Mouse (Mus musculus) ovary, adult 18-20 months (tissue): ENCODE data around the gene Gsap.
"Not testable (repeated sequence)": the region's sequence is repeated elsewhere in the genome, so short reads cannot be mapped to it uniquely, and the experiment has no call there.

Source experiments
- DNase-seq: peaks from one replicate; pipeline ENCODE4 v3.0.0; 2022; ENCODE audit warnings: low spot score, mixed read lengths

The Gsap gene

GRCm38 (mm10) chr5:21328560-21328959 is 142.5 kb downstream of the Gsap start:
- no peak for DNase-seq

DNA sequence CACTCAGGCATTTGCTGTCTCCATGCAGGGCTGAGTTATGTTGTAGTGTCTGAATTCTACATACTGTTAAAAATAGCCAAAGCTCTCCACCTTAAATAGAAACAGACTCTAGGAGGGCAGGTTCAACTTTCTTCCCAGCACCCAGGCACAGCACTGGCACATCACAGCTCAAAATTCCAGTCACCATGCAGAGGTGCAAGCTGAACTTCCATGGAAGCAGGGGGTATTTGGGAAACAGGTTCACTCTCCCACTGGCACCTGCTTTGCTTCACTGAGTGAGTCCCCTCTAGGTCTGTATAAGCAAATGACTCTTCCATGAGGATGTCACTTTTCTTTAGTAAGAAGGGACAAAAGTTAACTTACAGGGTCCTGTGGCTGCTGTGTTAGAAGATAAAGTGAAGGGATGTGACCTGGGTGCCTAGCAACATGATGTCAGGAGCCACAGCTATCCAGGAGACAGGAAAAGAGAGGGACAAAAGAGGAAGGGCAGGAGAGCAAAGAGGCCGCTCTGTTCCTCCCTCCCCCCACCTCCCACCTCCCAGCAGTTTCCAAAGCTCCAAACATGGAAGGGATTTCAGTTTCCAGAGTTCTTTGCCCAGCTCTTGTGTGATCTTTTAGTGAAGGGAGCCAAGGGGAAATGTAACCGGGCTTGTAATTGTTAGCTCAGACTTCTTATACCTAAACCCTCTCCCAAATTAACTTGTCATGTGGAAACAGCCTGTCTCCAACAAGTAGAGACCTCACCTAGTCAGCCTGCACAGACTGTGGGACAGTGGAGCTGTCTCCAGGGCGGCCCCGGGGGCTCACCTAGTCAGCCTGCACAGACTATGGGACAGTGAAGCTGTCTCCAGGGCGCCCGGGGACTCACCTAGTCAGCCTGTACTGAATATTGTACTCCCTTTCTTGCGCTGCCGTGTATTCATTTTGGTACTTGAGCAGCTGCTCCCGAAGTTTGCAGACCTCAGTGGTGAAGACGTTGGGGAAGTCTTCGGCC is 143.9 kb downstream of the Gsap start:
- DNase-seq: no peak

DNA sequence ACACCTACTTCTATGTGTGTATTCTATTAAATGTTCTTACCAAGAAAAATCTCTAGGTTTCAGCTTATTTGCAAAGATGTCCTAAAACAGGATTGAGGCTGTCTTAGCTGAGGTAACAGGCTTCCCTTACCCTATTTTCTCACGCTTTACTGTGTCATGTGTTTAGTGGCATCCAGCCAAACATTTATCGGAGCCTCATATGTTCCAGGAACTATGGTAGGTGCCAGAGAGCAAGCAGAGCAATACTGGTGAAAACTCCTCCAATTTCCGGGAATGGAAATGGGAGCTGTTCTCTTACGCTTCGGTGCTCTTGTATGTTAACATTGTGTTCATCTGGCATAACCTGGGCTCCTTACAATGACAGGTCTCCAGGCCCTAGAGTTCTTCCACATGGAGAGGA is 145.6 kb downstream of the Gsap start:
- no peak for DNase-seq

DNA sequence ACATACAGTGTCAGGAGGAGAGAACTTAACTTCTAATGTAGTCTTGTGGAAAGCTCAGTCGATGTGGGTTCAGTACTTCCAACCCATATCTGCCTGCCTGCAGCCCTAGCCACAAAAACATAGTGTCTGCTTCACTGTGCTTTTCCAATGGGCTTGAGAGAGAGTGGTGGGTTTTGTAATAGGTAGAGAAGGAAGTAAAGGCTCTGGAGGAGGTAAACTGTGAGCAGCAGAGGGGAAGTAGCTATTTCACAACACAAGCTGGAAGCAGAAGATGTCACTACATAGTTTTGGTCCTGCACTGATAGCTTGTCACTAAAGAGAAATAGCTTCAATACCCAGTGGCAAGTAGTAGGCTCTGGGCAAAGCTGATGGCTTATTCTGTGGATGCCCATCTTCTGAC is 146.1 kb downstream of the Gsap start:
- DNase-seq: no peak

DNA sequence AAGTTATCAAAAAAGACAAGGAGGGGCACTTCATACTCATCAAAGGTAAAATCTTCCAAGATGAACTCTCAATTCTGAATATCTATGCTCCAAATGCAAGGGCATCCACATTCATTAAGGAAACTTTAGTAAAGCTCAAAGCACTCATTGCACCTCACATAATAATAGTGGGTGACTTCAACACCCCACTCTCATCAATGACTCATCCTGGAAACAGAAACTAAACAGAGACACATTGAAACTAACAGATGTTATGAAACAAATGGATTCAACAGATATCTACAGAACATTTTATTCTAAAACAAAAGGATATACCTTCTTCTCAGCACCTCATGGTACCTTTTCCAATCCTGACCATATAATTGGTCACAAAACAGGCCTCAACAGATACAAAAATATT is 156.2 kb downstream of the Gsap start:
- DNase-seq: not testable (repeated sequence)

GRCm38 (mm10) chr5:21348366-21348765 is 162.3 kb downstream of the Gsap start:
- no peak for DNase-seq

DNA sequence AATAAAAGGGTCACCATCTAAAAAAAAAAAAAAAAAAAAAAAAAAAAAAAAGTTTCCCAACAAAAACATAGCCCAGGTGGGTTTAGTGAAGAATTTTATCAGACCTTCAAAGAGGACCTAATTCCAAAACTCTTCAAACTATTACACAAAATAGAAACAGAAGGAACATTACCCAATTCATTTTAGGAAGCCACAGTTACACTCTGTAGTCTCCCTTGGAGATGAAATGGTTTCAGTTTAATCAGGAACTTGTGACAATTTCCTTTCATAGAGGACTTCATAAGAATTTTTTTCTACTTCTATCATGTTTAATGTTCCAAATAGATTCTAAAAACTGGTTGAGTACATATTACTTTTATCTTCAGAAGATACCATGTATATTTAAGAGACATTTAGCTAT is 165.6 kb downstream of the Gsap start:
- no peak for DNase-seq

DNA sequence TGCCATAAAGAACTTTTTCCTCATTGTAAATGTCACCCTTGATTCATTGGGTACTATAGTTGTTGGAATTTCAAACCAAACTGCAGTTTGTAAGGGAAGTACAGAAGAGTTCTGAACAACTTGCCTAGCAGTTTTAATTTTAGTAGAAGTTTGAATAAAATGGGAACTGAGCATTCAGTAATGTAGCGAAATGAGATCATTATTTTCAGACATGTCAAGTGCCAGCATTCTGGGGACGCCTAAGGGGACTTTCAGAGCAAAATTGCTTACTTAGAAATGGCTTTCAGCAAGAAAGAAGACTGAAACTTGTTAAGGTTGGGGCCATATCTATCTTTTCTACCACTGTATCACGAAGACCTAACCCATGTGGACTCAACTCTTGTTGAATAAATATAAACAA is 172.6 kb downstream of the Gsap start:
- DNase-seq: no peak

DNA sequence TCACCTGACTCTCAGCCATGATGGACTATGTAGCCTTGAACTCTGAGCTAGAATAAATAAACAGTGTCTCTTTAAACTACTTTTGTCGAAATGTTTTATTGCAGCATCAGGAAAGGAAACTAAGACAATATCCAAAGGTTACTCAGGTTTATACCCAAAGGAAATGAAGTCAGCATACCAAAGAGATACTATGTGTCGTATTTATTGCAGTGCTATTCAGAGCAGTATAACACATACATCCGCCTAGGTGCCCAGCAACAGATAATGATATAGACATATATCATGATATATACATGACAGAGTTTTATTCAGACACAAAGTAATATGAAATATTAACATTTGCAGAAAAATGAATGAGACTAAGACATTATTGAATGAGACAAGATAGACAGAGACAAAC is 177.3 kb downstream of the Gsap start:
- DNase-seq: no peak
